Mouse (Mus musculus) gastrocnemius, postnatal 4 days (tissue): ENCODE data around the gene Phlda3. TPM values are rescaled to one million over a fixed set of nuclear protein-coding genes. Genes with fewer than 3 reads are reported as not detected.

ENCODE experiments used
- DNase-seq, 2 experiments: peaks; one replicate each; pipeline ENCODE4 v3.0.0; 2021 to 2022; ENCODE audit warnings: low spot score in 2 of 2, mixed read lengths in 2 of 2
- long read RNA-seq, 2 experiments: library from polyadenylated mRNA; stranded (forward); transcript quantifications; one replicate each; pipeline ENCODE4 v2.0.0; 2021
- total RNA-seq, 2 experiments: library from RNA; stranded (reverse); gene quantifications; 2 replicates each; pipeline ENCODE4 v1.2.3; 2021

Gene Phlda3
- 10 to 100 TPM; 30.6 to 38.0 TPM for total RNA-seq
- long read RNA-seq, experiment 1, transcript Phlda3-201 (2 exons, 1,435 nt) = major isoform, 61 of 67 reads
- long read RNA-seq, experiment 1, partial matches to known transcripts = 5 of 67 reads
- long read RNA-seq, experiment 1, other reads (novel, unspliced or antisense) = 1 of 67 reads
- long read RNA-seq, experiment 2, transcript Phlda3-201 (2 exons, 1,435 nt) = major isoform, 81 of 81 reads
- long read RNA-seq, experiment 2, partial matches to known transcripts = 0 of 81 reads
- long read RNA-seq, experiment 2, other reads (novel, unspliced or antisense) = 0 of 81 reads

DNA sequence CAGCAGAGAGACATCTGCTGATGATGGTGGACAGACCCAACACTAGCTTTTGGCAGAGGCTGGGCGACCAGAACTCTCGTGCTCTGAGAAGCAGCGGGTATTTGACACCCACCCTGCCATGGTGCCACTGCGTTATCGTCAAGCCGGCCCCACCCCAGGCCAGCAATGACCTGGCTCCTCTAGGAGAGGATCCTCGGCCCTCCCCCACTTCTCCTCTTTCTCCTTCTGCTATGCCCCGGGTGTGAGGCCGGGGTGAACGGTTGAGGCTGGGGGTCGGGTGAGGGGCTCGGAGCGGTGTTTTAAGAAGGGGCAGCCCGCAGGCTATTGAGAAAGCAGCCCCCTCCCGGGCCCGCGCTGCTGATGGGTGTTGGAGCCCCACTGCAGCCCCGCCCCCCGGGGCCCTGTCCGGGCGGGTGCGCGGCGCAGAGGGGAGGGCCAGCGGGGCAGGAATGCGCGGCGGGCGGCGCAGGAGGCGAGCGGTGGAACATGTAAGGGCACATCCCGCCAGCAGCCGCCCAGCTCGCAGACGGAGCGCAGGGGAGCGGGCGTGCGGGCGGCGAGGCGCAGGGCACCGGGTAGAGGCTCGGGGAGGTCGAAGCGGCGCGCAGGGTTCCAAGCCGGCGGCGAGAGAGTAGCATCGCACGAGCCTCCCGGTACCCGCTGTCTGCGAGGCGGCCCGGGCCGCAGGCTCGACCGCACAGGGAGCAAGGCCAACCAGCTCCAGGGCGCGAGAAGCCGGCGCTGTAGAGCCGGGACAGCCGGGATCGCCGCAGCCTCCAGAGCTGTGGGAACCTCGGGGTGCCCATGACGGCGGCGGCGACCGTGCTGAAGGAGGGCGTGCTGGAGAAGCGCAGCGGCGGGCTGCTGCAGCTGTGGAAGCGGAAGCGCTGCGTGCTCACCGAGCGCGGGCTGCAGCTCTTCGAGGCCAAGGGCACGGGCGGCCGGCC is at the start of gene Phlda3:
Gene Phlda3 (plus strand): TSS at position 475 of the 947 bp plus-strand sequence.
- peak; percentile 79 to 84 for DNase-seq

DNA sequence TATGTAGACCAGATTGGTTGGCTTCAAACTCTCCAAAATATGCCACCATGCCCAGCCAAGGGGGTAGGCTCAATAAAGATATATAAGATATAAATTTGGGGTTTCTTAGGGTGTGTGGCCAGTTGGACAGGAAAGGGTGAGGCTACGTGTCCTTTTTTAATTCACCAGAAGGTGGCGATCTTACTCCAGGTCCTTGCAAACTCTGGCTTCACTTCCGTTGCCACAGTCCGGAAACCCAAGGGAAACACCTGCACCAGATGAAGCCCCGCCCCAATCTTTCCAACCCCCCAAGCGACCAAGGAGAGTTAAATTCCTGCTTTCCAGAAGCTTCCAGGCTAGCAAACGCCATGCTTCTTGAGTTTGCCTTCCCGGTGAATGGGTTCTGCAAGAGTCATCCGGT is 46.4 kb upstream of the Phlda3 start:
- DNase-seq = peak in 1 of 2 experiments; percentile 56

DNA sequence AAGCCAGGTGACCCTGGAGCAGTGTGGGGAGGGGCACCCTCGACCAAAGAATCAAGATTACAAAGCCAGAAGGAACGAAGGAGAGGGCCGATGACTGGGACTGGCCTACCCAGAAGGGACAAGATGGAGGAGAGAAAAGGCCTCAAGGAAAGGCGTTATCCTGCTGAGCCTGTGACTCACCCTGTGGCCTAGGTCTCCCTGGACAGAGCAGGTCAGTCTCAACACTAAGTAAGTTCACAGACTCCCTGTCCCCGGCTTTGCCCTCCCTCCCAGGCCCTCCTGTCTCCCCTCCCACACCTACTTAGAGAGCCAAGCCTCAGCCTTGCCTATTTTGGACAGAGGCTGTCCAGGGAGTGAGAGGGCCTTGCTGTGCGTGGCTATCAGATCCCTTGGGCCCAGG is 45.9 kb upstream of the Phlda3 start, which contains the start of gene Csrp1:
Gene Csrp1 (plus strand): TSS at position 79 of the 400 bp plus-strand sequence.
- no peak for DNase-seq

DNA sequence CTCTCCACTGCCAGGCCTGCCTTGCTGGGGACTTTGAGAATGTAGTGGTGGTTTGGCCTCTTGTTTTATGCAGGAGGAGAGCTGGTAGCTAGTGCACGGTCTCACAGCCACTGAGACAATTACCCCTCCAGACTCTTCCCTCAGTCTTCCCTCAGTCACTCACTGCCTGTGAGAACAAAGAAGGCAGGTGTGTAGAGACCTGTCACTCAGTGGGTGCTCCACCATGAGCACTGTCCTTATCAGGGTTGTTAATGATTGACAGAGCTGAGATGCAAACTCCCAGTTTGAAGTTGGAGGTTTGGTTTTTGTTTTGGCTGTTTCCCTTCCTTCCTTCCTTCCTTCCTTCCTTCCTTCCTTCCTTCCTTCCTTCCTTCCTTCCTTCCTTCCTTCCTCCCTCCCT is 42.9 kb upstream of the Phlda3 start:
- no peak for DNase-seq

DNA sequence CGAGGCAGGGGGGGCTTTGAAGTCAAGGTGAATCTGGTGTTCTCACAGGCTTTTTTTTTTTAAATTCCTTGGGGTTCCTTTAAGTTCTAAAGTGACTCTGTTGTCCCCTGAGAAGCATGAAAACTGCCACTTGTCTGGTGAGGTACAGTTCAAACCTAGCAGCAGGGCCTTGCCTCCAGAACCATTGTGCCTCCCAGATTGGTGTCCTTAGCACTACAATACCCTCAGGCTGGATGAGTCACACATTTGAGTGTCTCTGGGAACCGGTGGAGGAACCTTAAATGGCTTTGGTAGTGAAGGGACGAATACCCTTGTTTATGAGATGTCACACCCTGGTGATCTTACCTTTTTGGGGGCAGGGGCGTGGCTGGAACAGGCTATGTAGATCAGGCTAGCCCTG is 41.8 kb upstream of the Phlda3 start:
- no peak for DNase-seq

DNA sequence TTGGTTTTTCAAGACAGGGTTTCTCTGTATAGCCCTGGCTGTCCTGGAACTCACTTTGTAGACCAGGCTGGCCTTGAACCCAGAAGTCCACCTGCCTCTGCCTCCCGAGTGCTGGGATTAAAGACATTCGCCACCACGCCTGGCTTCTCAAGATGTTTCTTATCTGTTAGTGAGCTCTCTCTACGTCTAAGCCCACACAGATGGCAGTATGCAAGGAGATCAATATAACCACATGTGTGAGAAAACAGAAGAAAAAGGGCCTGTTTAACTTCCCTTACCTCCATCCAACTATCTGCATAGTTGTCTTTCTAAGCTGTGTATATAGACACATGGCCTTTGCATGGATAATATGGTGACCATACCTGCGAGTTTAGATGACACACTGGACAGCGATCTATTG is 40.6 kb upstream of the Phlda3 start:
- no peak for DNase-seq

DNA sequence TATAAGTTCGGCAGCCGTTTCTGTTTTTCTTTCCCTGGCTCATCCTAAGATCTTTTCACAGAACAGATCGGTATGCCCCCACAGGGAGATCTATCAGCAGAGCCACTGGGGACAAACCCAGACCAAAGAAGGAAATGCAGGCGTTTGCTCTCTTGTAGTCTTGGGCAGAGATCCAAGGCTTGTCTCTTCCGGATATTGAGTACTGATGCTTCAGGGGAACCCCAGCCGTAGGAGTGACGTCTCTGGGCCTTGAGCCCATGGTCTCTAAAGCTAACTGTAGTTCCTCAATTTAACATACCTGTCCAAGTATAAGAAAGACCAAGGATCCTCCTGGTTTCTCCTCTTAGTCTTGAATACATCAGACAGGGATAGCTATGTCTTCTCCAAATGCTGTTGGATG is 40.0 kb upstream of the Phlda3 start:
- no peak for DNase-seq

DNA sequence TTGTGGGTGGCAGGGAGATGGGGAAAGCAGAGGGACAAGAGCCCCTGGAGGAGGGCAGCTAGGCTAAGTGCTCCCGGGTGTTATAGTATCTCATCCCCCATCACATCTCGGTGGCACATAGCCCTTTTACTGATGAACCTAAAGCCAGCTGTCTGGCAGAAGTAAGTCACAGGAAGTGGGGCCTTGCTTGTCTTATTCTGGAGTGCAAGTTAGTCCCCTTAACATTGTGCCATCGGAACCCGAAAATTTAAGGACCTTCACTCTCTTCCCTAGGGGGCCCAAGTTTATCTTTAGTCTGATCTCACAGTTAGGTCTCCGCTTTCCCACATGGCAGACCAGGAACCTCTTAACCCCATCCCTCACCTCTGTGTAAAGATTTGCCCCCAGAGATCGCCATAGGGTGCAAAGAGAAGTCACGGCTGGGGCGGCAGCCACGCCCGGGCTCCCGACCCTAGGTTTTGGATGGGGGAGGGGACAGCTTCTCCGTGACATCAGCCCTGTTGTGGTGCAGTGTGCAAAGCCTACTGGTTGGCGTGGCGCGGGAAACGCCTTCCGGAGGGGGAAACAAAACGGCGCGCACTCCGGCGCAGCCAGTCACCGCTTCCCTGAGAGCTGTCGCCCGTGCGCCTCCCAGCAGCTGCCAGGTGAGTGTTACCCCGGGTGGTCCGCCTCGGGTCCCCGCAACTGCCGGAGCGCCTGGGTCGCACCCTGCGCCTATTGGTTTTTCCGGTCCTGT is 37.1 kb upstream of the Phlda3 start:
- peak; percentile 72 to 88 for DNase-seq

DNA sequence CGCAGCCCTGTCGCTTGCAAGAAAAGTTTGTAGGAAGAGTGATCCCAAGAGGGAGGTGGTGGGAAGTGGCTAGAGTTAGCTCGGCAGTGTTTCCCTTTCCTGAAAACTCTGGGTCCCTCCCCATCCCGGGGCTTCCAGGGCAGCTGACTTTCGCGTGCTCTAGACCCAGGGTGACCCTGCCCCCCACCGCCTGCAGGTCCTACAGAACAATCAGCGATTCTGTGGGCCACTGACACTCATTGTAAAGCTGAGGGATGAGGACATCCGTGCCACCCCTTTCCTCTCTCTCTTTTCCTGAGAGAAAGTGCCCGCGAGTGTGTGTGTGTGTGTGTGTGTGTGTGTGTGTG is 36.6 kb upstream of the Phlda3 start:
- peak in 1 of 2 experiments; percentile 59 for DNase-seq

DNA sequence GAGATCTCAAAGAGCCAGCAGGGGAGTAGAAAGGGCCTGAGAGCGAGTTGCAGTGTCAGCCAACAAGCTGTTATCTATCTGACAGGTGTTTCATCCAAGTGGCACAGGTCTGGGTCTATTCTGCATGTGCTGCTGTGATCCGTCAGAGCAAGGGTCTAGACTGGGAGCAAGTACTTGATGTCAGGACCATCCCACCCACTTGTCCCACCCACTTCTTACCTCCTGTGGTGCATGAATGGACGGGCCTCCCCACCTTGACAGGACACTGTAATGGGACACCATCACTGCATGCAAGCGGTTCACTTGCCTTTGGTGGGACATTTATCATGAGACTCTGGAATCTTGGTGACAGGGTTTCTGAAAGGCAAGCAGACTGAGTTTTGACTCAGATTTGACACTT is 36.1 kb upstream of the Phlda3 start:
- no peak for DNase-seq

DNA sequence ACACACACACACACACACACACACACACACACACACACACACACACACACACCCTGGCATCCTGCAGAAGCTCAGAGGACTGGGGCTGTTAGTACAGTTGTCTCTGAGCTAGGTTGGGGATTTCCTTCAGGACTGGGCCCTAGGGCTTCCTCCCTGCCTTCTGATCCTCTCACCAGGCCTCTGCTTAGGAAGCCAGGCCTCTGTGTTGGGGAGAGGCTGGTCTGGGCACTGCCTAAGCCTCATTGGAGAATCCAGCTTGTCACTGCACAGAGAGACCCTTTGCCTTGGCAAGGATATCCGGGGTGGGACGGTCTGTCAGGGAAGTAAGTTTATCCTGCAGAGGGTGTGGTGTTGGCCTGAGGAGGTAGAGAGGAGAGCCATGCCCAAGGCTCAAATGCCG is 35.6 kb upstream of the Phlda3 start:
- DNase-seq = no peak

DNA sequence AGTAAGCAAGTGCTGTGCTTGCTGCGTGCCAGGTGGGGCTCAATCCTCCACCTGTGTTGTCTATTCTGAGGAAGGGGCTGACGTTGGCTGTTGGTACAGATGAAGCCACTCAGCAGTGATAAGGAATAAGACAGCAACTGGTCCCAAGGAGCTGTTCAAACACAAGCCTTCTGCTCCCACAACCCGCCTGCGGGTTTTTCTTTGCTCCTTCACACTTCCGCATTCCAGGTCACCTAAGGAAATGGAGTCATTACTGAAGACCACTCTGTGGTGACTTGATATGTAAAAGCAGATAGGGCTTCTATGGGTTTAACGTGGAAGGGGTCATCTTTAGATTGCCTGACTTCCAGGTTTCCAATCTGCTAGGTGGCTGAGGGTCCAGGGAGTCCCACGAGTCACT is 34.5 kb upstream of the Phlda3 start:
- DNase-seq = no peak

DNA sequence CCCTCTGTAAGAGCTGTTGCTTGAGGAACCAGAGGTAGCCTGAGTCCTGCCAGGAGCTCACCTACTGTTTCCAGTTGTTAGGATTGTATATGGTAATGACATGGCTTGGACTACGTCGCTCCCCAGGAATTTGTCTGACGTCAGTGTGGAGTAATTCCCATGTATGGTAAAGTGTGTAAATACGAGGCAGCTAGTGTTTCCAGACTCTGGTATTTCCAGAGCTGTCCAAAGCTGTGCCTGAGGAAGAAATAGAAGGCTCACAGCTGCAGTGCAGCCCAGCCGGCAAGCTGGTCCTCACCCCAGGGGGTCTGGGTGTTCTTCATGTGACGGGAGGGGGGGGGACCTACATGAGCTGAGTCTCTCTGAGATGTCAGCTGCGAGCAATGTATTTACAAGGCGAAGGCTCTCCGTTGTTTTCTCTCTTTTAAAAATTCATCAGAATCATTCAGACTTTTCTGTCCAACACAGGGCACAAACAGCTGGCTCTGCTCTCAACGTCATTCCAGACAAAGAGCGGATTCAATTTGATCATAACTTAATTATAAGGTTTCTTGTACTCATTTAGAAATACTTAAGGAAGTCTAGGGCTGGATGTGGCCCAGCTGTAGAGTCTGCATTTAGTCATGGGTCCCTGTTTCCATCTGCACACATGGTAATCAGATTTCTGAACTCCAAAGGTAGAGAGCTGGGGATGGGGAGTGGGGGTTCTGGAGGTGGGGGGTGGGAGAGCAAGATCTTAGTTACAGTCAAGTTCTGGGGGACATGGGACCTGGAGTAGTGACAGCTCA is 33.8 kb upstream of the Phlda3 start:
- no peak for DNase-seq

DNA sequence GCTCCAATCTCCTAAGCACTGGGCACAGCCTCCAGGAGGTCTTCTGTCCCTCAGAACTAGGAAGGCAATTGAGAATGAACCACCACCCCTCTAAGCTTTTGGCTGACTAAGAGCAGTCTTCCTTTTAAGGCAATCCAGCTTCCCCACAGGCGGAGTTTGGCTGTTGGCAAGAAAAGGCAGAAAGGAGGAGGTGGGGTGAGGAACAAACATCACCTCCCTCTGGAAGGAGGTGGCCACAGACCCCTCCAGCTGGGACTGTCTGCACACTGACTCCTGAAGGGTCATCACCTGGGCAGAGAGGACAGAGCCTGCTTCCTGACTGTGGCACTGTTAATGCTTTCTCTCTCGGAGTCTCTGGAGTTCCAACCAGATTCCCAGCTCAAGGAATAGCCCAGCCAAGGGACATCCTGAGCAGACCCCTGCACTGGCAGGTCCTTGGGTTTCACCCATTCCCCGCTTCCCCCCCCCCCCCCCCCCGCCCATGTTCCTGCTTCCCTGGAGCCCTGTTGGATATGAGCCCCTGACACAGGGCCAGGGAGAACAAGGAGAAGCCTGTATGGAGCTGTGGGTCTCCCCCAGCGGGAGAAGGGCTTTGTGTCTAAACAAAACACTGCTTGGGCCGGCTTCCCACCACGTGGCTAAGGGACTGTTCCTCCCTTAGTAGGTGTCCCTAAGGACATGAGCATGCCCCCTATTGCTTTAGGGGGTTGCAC is 31.5 kb upstream of the Phlda3 start:
- no peak for DNase-seq

DNA sequence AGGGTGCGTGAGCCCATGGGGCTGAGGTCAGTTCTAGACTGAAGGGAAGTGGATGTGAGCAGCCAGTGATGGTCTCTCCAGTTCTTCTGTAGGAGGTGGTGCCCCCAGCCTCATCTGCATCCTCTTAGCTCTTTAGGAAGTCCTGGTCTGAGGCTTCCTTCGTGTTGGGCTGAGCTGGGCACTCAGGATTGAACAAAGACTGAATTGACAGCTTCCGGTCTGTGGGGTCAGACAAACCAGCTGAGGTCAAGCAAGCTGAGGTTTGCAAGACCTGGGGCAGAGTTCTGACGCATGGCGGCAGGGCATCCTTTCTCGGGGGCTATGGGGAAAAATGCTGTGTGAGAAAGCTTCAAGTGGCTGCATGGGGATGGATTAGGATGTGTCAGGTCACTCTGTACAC is 30.5 kb upstream of the Phlda3 start:
- DNase-seq = no peak

DNA sequence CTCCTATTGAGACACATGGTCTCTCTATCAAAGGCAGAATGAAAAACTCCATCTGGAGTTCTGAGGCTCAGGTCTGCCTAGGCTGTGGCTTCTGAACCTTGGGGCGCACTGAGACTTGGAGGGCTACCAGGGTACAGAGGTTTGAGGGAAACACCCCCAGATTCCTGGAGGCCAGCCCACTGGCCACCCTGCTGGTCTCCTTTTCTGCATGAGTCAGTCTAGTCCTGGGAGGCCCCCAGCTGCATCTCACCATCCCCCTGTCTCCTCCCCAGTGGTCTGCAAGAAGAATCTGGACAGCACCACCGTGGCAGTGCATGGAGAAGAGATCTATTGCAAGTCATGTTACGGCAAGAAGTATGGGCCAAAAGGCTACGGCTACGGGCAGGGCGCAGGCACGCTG is 20.9 kb upstream of the Phlda3 start:
- DNase-seq = no peak

DNA sequence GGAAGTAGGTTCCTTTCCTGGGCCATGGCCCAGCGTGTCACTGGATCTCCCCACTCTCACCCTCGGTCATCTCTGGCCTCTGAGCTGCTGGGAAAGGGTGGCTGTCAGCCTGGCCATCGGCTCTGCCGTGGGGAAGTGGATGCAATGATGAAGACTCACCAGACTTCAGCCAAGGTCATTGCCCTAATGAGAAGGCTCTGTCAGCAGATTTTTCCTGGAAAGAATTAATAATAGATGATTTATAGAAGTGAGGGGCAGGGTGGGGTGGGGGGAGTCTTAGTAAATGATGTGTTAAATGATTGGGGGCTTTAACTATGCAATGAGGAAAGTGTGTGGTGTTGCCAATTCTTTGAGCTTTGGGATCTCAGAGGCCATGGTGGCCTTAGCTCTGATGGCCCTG is 19.7 kb upstream of the Phlda3 start:
- no peak for DNase-seq

DNA sequence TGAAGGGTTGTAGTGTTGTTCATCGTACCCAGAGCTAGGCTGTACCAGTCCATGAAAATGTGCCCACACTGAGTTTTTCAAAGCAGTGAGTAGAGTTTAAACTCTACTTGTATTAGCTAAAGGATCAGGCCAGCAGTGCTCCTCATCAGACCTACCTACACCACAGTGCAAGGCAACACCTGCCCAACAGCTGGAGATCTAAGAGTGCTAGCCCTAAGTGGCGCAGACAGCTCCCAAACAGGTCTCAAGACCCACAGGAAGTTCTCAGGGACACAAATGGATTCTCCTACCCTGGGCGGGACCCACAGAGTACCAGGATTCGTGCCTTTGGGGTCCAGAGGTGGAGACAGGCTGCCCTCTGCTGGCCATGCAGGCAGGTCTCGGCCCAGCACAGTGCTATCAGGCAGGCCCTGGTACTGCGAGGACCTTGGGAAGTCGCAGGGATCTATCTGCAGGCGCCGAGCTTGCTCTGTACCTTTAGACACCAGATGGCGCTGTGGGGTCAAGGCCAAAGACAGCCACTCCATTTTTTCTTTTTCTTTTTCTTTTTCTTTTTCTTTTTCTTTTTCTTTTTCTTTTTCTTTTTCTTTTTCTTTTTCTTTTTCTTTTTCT is 13.1 kb upstream of the Phlda3 start:
- DNase-seq = peak; percentile 85 to 94

DNA sequence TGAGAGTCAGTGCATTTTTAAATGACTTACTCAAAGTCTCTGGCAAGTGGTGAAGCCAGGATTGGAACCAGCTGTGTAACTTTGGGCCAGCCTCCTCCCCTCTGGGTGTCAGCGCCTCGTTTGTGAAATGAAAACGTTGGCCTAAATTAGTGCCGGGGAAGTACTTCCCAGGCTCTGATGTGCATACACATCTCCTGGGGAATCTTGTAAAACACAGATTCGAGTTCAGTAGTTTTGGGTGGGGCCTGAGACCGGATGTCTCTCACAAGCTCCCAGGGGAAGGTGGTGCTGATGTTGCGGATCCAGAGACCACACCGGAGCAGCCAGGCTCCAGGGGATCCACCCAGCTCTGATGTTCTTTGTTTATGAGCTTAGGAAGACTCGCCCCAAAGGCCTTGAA is 10.6 kb upstream of the Phlda3 start:
- DNase-seq = peak in 1 of 2 experiments; percentile 55

DNA sequence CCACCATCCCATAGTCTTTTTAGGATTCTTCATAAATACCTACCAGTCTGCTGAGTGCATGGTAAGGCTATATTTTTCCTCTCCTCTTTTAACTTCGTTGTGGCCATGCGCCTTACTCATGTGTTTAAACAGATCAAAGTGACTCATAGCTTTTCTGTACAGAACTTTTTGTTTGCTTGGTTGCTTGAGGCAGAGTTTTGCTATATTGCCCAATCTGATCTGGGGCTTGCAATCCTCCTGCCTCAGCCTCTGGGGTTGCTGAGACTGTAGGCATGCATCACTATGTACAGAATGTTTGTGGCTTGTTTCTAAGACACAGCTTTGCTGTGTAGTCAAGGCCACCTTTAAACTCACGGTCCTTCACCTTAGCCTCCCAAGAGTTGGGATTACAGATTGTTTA is 10.0 kb upstream of the Phlda3 start:
- no peak for DNase-seq
